Mouse (Mus musculus) testis, postnatal 10 days (tissue): ENCODE measurements around the gene Il1f10.

Experiments used
- DNase-seq: peaks from one replicate; pipeline ENCODE4 v3.0.0; 2021; ENCODE audit warnings: low spot score

The Il1f10 gene

GRCm38 (mm10) chr2:24290896-24291295 lies at the start of gene Il1f10:
Il1f10 (plus strand) TSS chr2:24291196.
- no peak for DNase-seq

DNA sequence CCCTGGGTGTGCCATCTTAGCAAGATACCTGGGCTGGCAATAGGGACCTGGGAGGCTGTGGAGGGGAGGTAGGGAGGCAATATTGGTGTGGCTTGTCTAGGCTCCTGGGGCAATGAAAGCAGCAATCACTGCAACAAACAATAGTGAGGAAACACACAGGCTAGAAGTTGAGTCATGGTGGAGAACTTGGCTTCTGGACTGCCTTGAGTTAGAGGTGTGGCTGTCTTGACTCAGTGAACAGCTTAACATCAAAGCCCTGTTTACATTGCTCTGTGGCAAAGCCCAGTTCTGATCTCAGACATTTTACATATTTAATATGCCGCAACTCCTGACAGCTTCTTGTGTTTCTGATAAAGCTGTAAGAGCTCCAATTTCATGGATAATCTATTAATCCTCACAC lies 23.5 kb upstream of the Il1f10 start:
- no peak for DNase-seq

- no peak for DNase-seq
Measured at GRCm38 (mm10) chr2:24273619-24274018, 17.4 kb upstream of the Il1f10 start.

DNA sequence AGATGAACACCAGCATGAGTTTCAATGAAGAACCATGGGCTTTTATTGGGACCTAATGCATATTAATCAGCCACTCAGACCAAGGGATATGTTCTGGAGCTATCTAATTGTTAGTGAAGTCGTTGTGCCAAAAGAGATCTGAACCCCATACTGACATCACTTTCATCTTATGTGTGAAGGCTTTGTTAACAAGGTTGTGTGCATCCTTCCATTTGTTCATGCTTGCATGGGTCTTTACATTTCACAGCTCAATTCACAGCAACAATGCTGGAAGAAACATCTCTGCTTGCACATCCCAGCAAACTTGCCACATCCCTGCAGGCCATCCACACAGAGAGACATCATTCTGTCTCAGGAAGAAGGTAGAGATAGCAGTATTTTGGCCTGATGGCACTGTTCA lies 15.8 kb upstream of the Il1f10 start:
- no peak for DNase-seq

DNA sequence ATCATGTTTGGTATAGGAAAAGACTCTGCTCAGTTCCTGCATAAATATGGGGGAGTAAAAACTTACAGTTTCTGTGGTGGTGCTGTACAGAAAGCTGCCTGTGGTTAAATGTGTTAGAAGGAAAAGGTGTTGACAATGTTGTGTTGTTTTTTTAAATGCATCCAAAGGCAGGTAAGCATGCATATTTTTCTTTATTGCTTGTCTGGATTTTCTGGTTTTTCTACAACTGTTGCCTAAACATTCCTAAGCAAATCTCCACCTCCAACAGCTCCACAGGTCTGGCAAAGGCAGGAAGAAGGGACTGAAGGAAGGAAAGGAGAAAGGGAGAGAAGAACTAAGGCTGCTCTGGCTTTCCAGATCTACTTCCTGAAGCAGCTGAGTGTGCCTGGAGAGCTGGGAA lies 14.3 kb upstream of the Il1f10 start, which contains the start of gene Il1f5:
TSS of gene Il1f5 (plus strand) at position 301 of the 400 bp plus-strand sequence.
- DNase-seq: no peak

DNA sequence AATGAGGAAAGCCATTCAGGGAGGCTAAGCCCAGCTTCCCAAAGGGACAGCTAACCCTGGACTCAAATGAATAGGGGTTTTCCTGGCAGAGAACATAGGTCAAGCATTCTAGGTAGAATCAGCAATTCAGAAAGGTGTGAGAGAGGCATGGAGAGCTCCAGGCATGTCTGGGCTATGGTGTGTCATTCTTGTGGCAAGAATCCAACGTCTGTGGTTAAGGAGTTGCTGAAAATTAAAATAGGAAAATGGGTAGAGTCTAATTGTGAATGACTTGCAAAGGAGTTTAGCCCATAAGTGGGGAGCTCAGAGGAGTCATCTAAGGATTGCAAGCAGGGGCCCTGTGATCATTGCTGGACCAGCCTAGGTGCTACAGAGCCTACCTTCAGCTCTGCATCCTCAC lies 3.6 kb downstream of the Il1f10 start:
- no peak for DNase-seq

DNA sequence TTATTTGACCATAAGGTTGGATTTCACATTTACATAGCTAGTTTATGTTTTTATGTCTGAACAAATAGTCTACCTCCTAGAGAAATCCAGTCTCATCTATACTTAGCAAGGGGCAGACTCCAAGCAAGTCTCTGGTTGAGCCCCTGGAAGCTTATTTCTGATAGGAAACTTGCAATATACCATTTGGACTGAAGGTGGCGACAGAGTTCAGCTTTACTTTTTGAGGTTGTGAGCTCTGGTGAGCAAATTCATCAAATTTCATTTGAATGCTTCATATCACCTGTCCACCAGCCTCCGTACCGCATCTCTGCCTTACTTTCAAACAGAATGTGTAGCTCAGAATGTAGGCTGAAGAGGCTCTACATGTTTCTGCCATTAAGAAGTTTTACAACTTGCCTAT lies 5.8 kb downstream of the Il1f10 start:
- peak; percentile 56 for DNase-seq

- no peak for DNase-seq
Measured at GRCm38 (mm10) chr2:24311302-24312001, 20.5 kb downstream of the Il1f10 start.

DNA sequence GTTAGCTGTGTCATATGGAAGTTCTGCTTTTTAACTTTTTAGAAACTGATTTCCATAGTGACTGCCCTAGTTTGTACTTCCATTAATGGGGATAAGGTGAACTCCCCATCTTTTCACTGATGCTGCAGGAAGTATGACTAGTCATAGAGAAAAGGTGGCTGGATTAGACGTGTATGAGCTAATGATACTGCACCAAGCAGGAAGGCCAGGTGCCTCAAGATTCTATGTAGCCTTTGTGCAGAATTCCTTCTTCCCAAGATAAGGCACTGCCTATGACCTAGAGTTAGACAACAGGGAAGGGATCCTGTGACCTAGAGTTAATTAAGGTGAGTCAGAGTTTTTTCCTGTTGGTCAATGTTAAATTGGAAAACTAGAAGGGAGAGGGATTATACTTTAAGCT lies 25.9 kb downstream of the Il1f10 start:
- no peak for DNase-seq

GRCm38 (mm10) chr2:24317919-24318598 lies 27.1 kb downstream of the Il1f10 start:
- DNase-seq: no peak

GRCm38 (mm10) chr2:24335333-24335732 lies 44.3 kb downstream of the Il1f10 start:
- peak; percentile 40 for DNase-seq

DNA sequence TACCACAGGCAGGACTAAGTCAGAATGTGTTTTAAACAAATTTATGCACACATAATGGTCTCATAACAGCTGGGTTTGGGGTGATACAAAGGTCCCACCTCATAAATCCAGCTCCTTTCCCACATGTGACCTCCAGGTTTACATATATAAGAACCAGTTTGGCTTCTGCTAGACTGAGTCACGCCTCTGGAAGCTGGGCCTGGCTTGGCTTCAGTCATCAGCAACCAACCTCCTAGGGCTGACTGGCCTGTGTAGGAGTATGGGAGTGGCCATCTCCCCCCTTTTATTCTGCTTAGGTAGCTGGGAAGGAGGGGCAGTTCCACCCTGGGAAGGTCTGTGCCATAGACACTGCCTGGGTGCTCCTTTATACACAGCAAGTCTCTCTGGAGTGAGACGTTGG lies 45.5 kb downstream of the Il1f10 start, which contains the start of gene Il1rn:
TSS of gene Il1rn (plus strand) at position 309 of the 400 bp plus-strand sequence.
- no peak for DNase-seq

DNA sequence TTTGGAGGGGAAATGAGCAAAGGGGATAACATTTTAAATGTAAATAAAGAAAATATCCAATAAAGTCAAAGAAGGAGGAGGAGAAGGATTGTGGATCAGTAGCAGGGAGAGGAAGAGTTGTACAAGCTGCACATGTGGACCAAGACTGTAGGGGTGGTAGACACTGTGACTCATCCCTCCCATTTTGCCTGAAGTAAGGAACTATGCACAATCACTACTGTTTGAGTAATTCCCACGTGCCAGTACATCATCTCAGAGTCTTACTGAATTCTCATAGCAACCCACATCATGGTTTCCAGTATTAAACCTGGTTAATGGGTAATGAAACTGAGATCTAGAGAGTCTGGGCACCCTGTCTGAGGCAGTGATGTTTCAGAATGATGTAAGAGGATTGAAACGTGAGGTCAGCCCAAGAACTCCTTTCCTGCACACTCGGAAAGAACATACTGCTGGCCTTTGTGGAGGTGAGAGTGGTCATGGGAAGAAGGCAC lies 50.4 kb downstream of the Il1f10 start:
- DNase-seq: no peak
